Mouse (Mus musculus) kidney, postnatal 14 days (tissue): ENCODE measurements at regions not wholly inside any gene's neighbourhood (a gene's known extent, or its start where the extent isn't known, plus 50 kb on each side); places are given as distances from the start of the nearest gene placed in this dataset.
"Not testable (repeated sequence)": the region's sequence is repeated elsewhere in the genome, so short reads cannot be mapped to it uniquely, and the experiment has no call there.

ENCODE experiments used
- DNase-seq: peaks from one replicate; pipeline ENCODE4 v3.0.0; 2022; ENCODE audit warnings: mixed read lengths

DNA sequence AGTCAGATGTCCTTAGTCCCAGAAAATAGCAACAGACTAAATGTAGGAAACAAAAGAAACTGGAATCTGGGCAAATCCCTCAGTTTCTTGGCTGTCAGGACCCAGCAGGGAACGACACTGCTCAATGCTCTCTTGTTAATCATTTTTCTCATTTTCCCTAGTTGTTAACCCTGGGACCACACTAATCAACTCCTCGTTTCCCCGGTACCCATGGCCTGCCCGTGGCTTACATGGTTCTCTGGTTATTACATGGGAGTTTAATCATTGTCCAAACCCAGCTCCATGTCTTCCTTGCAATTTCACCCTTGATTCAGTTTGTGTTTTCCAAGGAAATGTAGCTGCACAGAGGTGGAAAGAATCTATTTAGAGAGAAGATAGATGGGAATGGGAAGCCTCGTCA, 580.1 kb upstream of the Klhl29 start:
- DNase-seq = peak; percentile 13

DNA sequence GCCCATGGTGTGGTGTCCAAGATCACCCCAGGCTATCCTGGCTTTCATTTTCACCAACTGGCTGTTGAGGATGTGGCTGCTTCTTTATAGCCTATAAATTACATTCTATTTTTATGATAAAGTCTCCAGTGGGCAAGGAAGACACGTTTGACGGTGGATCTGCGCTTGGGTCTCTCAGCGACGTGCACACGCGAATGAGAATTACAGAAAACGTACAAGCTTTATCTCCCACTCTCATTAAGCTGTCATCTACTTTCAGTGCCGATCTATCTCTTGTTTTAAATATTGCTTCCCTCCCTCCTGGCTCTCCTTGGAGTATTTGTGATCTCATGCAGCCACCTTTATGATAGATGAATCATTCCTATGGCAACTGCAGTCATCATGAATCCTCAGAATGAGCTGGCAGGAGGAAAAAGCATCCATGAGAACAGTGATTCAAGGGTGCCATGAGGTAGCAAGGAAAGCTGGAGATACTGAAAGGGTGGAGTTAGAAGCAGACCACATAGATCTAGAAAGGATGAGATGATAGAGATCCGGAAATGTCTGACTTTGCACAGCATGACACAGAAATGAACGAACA, 568.0 kb upstream of the Klhl29 start:
- DNase-seq = no peak

DNA sequence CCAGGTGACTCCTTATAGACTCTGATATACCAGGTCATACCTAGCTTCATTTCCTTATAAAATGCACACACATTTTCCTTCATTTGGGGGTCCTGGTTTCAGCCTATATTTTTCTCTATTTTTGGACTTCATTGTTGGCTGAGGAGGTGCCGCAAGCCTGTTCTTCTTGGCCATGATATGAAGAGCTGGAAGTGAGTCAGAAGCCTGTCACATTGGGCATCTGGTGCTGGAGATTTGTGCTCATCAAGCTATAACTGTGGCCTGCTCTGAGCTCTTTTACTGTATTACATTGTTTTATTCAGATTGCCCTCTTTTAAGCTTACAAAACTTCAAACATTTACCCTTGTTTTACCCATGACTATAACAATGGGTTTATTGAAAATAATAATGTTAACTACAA, 545.8 kb upstream of the Klhl29 start:
- DNase-seq = no peak

DNA sequence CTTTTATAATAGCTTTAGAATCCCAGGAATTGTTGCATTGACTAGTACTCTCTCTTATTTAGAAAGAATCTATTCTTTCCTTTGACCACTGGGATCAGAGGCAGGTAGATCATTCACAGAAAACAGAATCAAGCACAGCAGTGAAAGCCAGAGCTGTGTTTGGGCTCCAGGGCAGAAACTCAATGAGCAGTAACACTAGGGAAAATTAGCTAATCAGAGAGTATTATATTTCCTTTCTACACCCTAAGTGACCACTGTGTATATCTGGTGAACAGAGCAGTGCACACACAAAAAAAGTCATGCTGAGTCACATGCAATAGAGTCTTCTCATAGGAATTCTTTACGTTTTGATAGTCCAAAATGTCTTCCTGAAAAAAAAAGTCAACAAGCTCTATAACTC, 542.5 kb upstream of the Klhl29 start:
- peak; percentile 1 for DNase-seq

DNA sequence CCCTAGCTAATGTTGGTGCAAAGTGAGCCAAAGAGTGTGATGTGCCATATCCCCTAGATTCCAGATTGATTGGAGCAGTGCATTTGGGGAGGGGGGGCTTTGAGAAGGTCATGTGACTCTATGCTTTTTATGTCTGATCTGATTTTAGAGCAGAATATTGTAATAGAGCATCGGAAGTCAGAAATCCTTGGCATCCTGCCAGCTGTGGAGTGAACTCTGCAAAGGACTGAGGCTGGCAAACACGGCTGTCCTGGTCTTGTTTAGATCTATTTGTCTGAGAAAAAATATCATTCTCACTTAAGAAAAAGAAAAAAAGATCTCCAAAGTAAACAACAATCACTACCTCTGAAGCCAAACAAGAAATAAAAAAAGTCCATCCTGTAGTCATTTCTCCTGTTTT, 530.8 kb upstream of the Klhl29 start:
- no peak for DNase-seq

DNA sequence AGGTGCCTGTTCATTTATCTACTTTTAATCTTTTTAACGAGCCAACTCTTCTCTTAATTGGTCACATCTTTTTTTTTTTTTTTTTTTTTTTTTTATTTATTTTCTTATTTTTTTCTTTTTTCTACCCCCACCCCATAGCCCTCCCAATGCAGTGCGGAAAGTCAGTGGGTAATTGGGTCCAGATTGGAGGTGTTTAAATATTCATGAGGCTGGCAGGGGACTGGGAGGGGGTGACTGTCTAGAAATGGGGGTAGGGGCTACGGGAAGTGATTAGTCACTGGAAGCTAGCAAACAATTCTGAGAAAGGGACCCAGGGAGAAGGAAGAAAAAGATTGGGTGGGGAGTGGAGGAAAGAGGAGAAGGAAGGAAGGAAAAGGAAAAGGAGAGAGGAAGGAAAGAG, 516.3 kb upstream of the Klhl29 start:
- DNase-seq = not testable (repeated sequence)

DNA sequence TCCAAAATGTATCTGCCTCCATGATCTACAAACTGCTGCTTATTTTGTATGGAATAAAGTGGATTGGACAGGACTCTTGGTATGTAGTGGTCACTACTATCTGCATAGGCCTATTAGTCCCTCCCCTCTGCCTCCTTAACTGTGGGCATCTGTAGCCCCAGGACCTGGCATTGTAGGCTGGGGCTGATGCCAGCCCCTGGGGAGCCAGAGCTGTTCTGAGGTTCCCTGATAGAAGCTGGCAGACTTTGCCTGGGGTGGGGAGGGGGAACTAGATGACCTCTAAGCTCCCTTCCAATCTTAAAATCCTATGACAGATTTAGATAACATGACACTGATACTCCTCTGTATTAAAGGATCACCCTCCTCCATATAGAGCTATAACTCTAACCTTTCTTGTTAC, 491.2 kb upstream of the Klhl29 start:
- DNase-seq = no peak

DNA sequence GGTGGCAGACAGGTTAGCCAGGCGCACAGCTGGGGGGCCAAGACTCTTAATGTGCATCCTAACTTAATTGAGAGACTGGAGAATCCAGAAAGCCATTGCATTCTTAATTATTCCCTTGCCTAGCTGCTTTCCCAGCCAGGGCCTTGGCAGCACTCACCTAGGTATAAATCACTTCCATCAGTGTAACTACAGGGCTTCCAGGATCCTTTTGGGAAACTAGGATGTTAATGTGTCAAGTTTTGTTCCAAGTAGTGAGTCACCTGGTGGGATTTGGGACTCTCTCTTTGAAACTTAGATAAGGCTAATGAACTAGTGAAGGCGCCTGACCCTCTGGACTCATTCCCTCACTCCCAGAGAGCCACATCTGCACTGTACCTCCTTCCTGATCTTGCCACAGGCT, 484.3 kb upstream of the Klhl29 start:
- DNase-seq = no peak

DNA sequence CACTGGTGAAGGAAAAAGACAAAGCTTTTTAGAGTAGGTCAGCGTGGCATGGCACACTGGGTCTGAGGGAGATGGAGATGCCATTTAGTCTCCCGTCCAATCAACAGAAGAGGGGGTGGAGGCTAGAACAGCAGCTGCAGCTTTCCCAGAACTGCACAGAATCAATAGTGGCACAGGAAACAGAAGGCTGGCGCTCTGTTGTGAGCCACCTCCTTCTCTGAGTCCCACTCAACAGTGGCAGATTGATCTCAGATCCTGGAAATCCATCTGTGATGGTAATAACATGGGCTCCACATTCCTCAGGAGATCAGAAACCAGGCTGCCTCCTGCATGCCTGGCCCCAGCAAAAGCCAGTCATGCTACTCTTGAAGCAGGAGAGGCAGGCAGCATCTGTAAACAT, 480.9 kb upstream of the Klhl29 start:
- DNase-seq = no peak

DNA sequence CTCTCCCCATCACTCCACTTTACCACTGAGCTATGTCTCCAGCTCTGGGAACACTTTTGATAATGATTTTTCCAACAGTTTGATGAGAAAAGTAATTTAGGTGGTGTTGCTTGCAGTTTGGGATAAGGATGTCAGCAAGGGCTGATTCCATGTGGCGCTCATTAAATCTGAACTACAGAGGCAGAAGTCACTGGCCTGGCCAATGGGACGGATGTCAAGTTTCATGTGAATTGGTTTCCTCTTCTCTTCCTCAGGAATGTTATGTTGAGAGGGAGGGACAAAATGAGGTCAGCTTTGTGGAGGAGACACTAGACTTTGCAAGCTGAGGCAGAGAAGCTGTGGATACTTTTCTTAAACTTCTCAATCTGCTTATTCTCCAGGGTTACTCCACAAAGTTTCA, 434.9 kb upstream of the Klhl29 start:
- peak; percentile 46 for DNase-seq

DNA sequence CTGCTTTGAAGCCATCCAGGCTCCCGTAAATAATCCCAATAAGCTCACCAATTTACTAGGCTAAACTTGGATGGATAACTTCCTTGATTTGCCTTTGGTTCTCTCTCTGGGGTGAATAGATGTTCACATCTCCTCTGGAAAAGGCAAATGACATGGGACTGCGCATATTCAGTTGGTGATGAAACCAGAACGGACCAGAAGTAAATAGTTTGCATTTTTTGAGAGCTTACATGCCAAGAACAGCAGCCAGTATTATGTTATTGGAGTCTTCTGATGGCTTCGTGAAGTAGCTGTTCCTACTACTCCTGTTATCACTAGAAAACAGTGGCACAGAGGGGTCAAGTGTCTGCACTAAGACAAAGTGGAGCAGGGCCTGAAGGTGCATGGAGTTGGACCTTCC, 434.5 kb upstream of the Klhl29 start:
- peak; percentile 4 for DNase-seq

DNA sequence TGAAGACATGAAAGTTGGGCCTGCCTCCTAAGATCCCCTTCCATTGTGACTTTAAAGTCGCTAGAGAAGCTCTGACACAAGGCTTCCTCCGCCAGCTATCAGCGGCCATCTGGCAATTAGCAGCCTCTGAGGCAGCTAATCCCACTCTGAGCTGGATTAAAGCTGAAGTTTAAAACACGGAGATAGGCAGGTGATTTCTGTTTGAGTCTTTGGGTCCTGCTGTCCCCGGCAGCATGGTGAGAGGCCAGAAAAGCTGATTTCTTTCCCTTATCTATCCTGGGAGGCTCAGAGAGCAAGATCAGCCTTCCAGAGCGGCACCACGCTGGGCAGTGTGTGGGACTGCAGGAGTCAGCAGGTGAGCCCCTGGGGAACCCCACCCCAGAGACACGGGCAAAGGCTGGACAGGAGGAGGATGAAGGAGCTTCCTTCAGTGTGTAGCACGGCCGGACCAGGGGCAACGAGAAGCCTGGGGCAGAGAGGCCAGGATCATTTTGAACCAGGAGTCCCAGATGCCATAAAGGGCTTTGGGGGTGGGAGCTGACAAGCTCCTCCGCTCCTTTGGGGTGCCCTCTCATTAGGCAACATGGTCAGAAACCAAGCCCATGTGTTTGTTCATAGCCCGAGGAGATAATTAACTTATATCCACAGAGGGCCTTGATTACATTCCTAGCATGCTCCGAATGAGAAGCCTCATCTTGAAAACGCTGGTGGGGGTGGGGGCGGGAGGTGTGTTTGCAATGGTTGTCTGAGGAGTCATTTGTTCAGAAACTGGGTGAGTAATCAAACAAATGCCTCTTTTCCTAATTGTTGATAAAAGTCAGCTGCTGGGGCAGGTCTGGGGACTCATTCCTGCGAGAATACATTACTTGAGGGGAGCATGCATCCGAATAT, 432.8 kb upstream of the Klhl29 start:
- peak; percentile 4 for DNase-seq

DNA sequence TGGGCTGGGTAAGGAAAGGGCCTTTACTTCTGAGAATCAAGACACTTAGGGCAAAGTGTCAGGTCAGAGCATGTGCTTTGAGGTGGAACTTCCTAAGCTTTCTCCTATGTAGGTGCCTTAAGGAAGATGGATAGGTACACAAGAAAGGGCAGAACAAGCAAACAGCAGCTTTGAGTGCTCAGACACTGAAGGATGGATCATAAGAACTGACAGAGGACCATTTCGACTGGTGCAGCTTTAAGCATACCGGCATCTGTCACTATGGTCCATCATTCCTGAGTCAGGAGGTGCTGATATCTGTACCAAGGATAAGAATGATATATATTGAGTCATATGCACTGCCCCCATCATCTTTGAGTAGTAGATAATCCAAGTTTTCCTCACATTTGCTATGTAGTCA, 430.2 kb upstream of the Klhl29 start:
- no peak for DNase-seq

DNA sequence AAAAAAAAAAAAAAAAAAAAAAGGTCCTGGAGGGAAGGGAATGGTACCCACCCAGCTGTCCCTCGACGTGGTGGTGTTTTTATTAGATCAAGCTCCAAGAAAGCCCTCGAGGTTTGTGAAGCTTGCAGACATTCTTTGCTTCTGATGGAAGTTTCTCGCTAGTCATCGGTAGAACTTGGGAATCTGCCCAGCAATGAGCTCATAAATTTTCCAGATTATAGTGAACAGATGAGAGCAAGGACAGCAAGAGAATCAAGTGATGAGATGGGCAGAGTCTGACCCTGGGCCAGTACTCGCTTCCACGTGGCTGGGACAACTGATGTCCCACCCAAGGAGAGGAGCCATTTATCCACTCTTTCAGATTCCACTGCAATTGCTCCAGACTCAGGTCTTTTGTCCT, 417.6 kb upstream of the Klhl29 start:
- DNase-seq = peak; percentile 36

DNA sequence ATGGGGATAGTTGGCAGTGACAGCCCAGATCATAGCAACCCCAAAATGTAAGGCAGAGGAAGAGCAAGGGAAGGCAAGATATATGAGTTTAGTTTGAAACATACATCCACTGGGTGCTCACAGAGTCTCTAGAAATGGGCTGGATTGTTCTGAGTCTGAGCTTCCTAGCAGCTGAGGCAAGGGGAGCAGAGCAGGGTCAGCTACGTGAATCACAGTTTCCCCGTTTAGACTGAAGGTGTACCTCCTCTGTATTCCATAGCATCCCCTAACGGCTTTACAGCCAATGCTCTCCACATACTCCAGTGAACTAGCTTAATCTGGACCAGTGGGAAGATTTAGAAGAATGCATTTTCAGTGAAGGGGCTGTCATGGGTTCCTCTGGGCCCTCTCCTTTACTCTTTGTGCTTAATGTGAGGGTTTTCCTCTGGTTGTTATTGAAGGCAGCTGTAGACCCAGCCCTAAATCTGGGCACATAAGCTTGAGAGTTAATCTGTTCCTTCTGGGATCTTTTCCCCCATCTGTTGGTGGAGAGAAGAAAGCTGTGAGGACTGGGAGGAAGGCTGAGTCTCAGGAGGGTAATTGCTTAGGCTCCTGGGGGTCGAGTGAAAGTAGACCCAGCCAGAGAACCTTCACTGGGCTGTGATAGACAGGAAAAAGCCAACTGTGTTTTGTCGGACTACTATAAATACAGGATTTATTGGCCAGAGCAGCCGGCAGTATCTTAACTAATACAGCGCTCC, 411.8 kb upstream of the Klhl29 start:
- no peak for DNase-seq

DNA sequence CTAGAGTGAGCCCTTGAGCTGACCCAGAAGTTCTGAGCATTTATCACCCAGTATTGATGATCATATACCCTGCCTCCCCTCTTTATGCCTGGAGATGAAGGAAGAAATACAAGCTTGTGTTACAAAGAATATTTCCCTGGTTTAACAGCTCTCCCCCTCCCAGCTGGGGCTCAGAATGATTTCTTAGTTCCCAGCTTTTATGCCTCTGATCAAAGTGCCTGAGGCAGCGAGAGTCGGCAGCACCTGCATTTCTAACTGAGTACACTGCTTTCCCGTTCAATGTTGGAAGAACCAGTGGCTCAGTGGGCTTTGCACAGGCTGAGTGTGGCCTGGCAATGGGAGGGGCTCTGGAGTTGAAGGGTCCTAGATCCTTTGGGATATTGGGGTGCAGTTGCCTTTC, 405.8 kb upstream of the Klhl29 start:
- no peak for DNase-seq

DNA sequence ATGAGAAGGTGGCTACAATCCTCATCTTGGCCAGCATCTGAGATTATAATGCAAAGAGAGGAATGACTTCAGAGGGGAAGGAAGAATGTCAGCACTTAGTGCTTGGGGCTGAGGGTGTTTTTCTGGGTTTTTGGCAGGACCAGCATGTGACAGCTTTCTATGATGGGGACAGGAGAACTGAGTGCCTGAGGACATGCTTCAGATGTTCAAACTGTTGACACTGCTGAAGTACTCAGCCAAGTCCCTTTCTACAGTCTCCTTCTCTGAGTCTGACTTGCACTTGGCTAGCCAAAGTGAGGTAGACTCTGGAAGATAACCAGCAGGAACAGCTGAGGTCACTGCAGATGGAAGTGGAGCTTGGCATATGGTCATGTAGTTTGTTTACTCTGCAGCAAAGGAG, 402.1 kb upstream of the Klhl29 start:
- DNase-seq = no peak

DNA sequence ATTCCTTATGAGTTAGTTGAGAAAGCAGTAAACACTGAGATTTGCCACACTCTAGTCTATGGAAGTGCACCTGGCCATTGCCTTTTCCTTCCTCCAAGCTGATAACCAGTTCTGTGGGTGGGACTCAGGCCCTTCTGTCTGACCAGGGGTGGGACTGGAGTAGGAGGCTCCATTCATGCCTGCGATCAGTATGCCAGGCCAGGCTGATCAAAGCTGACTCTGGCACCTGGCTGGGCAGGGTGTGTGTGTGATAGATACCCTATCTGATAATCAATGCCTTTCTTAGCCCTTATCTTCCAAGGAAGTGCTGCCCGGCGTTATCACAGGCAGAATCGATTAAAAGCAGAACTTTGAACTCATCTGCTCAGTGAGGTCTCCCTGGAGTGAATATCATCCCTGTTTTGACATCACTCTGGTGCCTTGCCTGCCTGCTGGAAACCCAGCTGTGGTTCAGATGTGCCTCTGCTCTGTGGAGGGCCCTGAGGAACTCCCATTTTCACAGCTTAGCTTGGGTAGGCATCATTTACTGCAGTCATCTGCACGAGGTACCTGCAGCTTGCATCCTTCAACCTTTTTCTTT, 396.0 kb upstream of the Klhl29 start:
- no peak for DNase-seq

DNA sequence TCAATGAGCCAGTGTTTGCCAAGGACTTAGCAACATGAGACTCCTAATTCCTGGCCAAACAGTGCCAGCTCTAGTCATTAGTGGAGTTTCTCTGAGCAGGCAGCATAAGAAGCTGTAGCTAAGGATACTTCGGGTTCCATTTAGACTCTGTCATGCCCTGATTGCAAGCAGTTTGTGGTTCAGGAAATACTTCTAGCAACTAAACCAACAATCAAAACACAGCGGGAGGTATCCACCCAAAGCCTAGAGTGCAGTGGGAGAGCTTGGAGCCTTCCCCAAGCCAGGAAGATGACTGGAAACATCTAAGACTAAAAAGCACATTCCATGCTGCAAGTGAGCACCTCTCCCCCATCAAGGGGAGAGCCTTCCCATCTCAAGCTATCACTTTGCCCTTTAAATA, 395.0 kb upstream of the Klhl29 start:
- no peak for DNase-seq

DNA sequence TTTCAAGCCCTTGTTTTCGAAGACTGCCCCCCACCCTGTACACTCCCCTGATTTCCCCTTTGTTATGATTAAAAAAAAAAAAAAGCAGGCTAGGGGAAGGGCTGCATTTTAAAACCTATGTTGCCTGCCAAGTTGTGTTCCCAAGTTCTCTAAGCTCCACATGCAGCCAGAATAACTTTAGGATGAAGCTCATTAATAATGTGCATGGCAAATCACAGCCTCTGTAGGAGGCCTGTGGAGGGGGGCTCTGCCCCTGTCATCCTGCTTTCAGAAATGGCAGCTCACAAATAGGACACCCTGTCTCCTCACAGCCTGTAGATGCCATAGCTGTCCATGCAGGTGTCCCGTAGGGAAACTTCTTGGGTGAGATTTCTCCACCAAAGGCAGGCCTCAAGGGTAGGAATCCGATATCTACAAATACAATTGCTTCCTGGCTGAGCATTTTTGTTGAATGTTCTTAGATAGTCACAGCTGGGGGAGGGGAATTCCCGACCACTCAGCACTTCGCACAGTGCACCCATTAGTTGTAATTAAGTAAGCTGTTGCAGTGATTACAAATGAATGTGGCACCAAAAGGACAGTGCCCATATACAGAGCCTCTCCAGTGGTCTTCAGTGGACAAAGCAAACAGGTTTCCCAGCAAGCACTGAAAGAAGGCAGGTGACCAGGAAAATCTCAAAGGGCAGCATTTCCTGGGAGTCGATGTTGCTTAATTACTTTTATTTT, 389.1 kb upstream of the Klhl29 start:
- DNase-seq = no peak

DNA sequence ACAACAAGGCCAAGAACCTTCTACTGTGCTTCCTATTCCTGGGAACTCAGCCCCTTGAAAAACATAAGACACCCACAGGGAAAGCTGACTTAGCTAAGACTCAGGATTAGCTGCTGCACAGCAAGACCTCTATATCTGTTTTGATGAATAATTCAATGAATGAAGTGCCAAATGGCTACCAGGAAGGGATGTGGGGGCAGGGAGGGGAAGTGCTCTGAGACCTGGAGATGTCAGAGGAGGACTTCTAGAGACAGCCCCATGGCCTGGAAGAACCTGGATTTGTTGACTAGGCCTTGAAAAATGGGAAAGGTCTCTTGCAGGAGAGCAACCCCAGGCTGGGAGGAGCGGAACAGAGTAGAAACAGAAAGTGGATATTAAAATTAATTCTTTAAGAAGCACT, 388.5 kb upstream of the Klhl29 start:
- DNase-seq = no peak

DNA sequence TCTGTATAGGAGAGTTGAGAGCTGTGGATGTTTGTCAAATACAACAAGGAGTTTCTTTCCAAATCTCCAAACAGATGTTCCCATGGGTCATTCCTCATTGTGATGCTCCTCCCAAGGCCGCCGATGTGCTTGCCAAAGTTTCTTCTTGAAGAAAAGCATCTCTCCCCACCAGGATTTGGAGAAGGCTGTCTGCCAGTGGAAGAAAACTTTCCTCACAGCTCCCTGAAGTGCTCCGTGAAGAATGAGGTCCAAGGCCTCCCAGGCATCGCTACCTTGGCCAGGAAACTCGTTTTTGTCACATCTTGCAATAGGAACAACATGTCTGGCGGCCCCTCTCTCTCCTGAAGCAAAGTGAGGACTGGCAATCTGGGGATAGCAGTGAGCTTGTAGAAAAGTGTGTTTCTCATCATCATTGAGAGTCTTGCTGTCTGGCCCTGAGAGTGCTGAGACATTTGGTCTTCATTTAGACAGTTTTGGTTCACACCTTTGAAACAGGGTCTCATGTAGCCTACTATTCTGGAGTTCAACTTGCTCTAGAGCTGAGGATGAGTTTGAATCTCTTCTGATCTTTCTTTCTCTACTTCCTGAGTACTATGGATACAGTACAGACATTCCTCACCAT, 386.9 kb upstream of the Klhl29 start:
- DNase-seq = no peak

DNA sequence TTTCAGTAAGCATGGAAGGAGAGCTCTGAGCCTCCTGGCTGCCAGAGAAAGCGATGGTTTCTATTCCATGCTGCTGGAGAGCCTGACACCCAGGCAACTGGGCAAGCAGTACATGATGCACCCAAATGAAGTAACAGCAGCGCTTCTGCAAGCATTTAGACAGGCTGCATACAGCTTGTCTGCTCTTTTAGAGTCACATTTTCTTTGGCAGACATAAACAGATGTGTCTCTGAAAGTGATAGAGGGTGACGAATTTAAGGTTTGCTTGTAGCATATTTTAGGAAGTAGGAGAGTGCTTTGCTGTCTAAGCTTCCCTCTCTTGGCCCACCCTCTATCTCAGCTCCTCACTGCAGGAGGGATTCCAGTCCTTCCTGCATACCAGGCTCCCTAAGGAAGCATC, 384.0 kb upstream of the Klhl29 start:
- no peak for DNase-seq
